Mouse (Mus musculus) embryonic facial prominence, embryonic 11.5 days (tissue): ENCODE results near the gene Lrp2. TPM values are rescaled to one million over a fixed set of nuclear protein-coding genes. Genes with fewer than 3 reads are reported as not detected.

Experiments
- ATAC-seq: fragments of 200-750 bp; cut with Nextera tagmentation; replicated peaks from 2 replicates; pipeline ENCODE4 v1.8.0; 2017; ENCODE audit warnings: low read depth; ENCODE audit not compliant: insufficient number of reproducible peaks, low FRiP score, low TSS enrichment
- DNase-seq: peaks from one replicate; pipeline ENCODE4 v3.0.0-alpha.2; 2015; ENCODE audit warnings: low spot score
- H3K27ac ChIP-seq: fragments of 300-500 bp; sonication (generic); replicated peaks from 2 replicates; pipeline ENCODE4 v1.5.1; 2014; ENCODE audit warnings: mild to moderate bottlenecking, low read depth, low read length, control low read depth
- H3K27me3 ChIP-seq: fragments of 300-500 bp; sonication (generic); 2 replicates; pipeline ENCODE4 v1.6.1; 2014; ENCODE audit warnings: mild to moderate bottlenecking, low read length, moderate library complexity, mixed read lengths; ENCODE audit not compliant: control insufficient read depth, insufficient read depth
- H3K36me3 ChIP-seq: fragments of 300-500 bp; sonication (generic); replicated peaks from 2 replicates; pipeline ENCODE4 v1.6.1; 2014; ENCODE audit warnings: low read depth, mild to moderate bottlenecking, low read length, moderate library complexity, mixed read lengths; ENCODE audit not compliant: control insufficient read depth, insufficient read depth
- H3K4me1 ChIP-seq: fragments of 300-500 bp; sonication (generic); 2 replicates; pipeline ENCODE4 v1.6.1; 2014; ENCODE audit warnings: low read length, mixed read lengths; ENCODE audit not compliant: control insufficient read depth, insufficient read depth
- H3K4me2 ChIP-seq: fragments of 300-500 bp; sonication (generic); 2 replicates; pipeline ENCODE4 v1.6.1; 2014; ENCODE audit warnings: low read depth, mild to moderate bottlenecking, control low read depth, low read length, moderate library complexity
- H3K4me3 ChIP-seq: fragments of 300-500 bp; sonication (generic); 2 replicates; pipeline ENCODE4 v1.5.1; 2014; ENCODE audit warnings: low read depth, low read length, control low read depth
- H3K9ac ChIP-seq: fragments of 300-500 bp; sonication (generic); replicated peaks from 2 replicates; pipeline ENCODE4 v1.6.1; 2014; ENCODE audit warnings: mild to moderate bottlenecking, control low read depth, low read length
- H3K9me3 ChIP-seq: fragments of 300-500 bp; sonication (generic); replicated peaks from 2 replicates; pipeline ENCODE4 v1.6.1; 2016; ENCODE audit warnings: mild to moderate bottlenecking, low read length, inconsistent platforms, mixed read lengths; ENCODE audit not compliant: control insufficient read depth
- WGBS: fragments of 180-500 bp; shearing (Covaris S2); extraction: QIAGEN DNeasy Blood & Tissue Kit; methylation state at CpG from one replicate; pipeline ENCODE4 v1.1.7; 2014; 5-methylcytosine and 5-hydroxymethylcytosine counted together
- polyA plus RNA-seq: library from polyadenylated mRNA; unstranded; fragments of >200 nt; fragmentation: Nextera tagmentation; extraction: Ambion mirVana; gene quantifications from 2 replicates; pipeline ENCODE4 v1.2.1, GENCODE M21; 2014

The Lrp2 gene
- polyA plus RNA-seq, 1 experiment from 2014 or later, result 1.7 TPM

DNA sequence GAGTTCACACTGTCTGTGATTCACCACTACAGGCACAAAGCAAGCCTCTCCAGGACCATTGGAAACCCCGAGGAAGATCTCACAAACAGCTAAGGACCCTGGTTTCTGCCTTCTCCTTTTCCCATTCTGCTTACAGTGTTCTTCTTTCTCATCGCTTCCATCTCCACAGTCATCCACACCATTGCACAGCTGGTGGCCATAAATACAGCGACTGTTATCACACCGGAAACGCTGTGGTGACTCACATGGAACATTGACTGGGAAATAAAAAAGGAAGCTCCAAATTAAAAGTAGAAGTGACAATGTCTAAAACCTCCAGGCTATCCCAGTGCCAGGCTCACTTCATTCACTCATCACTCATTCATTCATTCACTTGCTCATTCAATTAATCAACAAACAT is 134.7 kb downstream of the Lrp2 start:
- Histone ChIP-seq H3K9me3 (no peaks in the 10 kb centered on the region), H3K4me2 (no peak overlapping the region), H3K4me3 (no peak overlapping the region), H3K4me1 (no peaks in the 10 kb centered on the region), H3K27me3 (no peaks in the 10 kb centered on the region), H3K9ac (no peak overlapping the region), H3K36me3 (no peaks in the 10 kb centered on the region), H3K27ac (no peak overlapping the region)
- WGBS, result 95% methylated on average over 5 of the region's 5 CpGs
- no peak for ATAC-seq
- DNase-seq, result no peak

DNA sequence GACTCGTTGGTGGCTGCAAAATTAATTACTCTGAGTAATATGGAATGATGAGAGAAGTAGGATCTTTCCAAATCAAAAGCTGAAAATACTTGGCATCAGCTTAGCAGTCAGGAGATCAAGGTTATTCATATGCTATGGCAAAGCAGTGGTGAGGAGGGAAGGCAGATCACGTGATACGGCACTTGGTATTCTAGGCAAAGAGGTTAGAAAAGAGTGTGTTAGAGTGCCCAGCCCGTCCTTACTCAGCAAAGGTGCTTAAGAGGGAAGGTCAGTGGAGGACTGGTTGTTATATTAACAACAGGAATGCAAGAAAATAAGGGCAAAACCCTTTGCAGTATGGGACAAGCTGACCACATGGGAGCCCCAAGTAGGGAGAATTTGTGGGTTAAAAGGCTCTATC is 137.3 kb downstream of the Lrp2 start:
- Histone ChIP-seq H3K36me3 (no peaks in the 10 kb centered on the region), H3K9me3 (no peaks in the 10 kb centered on the region), H3K27ac (no peak overlapping the region), H3K9ac (no peak overlapping the region), H3K4me3 (no peak overlapping the region), H3K27me3 (no peaks in the 10 kb centered on the region), H3K4me1 (no peaks in the 10 kb centered on the region), H3K4me2 (no peak overlapping the region)
- 87% methylated on average over 4 of the region's 4 CpGs for WGBS
- no peak for DNase-seq
- no peak for ATAC-seq

DNA sequence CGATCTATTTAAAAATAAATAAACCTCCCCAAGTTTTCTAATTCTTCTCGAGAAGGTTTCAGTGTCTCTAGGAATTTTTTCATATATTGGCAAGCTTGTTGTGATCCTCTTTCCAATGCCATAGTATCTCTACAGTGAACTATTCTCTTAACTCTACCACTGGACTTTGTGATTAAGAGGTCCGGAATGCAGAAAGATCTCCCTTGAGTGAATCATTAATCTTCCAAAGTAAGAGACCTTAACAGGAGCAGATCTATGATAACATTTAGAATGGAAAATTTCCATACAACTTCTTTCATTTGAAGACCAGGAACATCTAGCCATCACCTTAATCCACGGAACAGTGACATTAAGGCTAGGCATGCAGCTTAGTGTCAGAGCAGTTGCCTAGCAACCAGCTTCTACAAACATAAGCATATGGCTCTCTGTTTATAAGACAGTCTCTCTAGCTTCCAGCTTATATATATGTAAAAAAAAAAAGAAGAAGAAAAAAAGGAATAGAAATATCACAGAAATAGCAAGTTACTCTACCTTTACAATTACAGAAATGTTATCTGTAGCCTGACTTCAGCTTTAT is 139.9 kb downstream of the Lrp2 start:
- DNase-seq, result peak; percentile 37
- Histone ChIP-seq H3K27me3 (no peaks in the 10 kb centered on the region), H3K4me3 (no peak overlapping the region), H3K9me3 (no peaks in the 10 kb centered on the region), H3K4me2 (no peak overlapping the region), H3K9ac (no peak overlapping the region), H3K4me1 (no peaks in the 10 kb centered on the region), H3K27ac (no peak overlapping the region), H3K36me3 (no peaks in the 10 kb centered on the region)
- WGBS, result 77% methylated on average over 4 of the region's 4 CpGs
- ATAC-seq, result no peak

DNA sequence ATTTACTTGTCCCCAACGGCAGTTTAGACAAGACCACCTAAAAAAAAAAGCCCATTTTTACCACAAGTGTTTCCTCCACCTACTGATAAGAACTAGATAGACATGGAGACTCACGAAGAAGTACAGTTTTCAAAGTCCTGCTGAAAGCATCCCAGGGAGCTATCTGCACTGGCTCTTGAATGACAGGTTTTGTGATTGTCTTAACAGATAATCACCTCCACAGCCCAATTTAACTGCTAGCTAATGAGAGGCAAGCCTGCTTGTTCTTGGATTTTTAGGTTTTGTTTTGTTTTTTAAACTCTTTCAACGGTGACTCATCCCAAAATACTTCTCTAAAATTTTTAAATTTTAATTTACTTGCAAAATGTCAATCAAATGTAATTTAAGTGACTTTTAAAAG is 144.2 kb downstream of the Lrp2 start:
- no peak overlapping the region for H3K9ac ChIP-seq
- WGBS, result 60% methylated on average over 3 of the region's 3 CpGs
- H3K4me3 ChIP-seq, result no peak overlapping the region
- no peak for DNase-seq
- H3K4me1 ChIP-seq, result no peaks in the 10 kb centered on the region
- no peak overlapping the region for H3K27ac ChIP-seq
- H3K4me2 ChIP-seq, result no peak overlapping the region
- H3K36me3 ChIP-seq, result no peaks in the 10 kb centered on the region
- H3K27me3 ChIP-seq, result no peaks in the 10 kb centered on the region
- no peaks in the 10 kb centered on the region for H3K9me3 ChIP-seq
- ATAC-seq, result no peak

DNA sequence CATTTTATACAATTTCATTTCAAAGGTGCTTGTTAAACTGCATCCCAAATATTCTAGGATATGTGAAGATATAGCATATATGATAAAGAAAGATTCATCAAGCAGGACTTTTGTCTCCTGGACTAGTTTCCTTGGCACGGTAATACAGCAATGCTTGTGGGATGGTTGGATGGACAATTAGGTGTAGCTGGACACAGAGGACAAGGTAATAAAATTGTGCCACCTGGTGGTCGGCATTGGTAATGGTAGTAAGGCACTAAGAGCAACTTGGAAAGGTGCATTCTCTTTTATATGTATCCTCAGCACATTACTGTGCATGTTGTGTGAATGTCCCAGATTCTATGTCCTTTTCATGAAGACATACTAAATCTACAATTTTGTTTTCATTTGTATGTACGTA is 157.7 kb downstream of the Lrp2 start:
- H3K4me3 ChIP-seq, result no peak overlapping the region
- H3K4me1 ChIP-seq, result no peaks in the 10 kb centered on the region
- WGBS, result 36% methylated on average over 3 of the region's 3 CpGs
- no peak overlapping the region for H3K4me2 ChIP-seq
- ATAC-seq, result no peak
- H3K36me3 ChIP-seq, result no peaks in the 10 kb centered on the region
- DNase-seq, result peak; percentile 86
- H3K27me3 ChIP-seq, result no peaks in the 10 kb centered on the region
- no peak overlapping the region for H3K27ac ChIP-seq
- H3K9ac ChIP-seq, result no peak overlapping the region
- no peaks in the 10 kb centered on the region for H3K9me3 ChIP-seq

DNA sequence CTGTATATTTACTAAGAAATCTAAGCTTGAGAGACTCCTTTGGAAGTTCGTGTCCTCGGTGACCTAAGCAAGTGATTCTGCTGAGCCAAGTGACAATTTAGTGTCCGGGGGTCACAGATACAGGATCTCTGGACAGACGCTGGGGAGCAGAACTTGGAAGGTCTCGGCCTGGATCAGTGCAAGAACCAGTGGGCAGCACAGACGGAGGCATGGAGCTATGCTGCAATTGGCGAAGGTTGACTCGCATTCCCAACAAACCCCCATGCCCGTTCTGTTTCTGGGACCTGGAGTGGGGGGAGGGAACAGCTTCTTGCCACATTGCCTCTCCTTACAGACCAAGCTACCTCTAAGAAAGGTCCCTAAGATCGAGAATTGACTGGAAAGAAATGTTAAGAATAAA is 158.7 kb downstream of the Lrp2 start:
- H3K4me1 ChIP-seq, result no peaks in the 10 kb centered on the region
- ATAC-seq (no peak), DNase-seq (no peak)
- no peak overlapping the region for H3K27ac ChIP-seq
- no peak overlapping the region for H3K9ac ChIP-seq
- H3K4me3 ChIP-seq, result no peak overlapping the region
- H3K36me3 ChIP-seq, result no peaks in the 10 kb centered on the region
- H3K9me3 ChIP-seq, result no peaks in the 10 kb centered on the region
- no peaks in the 10 kb centered on the region for H3K27me3 ChIP-seq
- 86% methylated on average over 10 of the region's 10 CpGs for WGBS
- no peak overlapping the region for H3K4me2 ChIP-seq

DNA sequence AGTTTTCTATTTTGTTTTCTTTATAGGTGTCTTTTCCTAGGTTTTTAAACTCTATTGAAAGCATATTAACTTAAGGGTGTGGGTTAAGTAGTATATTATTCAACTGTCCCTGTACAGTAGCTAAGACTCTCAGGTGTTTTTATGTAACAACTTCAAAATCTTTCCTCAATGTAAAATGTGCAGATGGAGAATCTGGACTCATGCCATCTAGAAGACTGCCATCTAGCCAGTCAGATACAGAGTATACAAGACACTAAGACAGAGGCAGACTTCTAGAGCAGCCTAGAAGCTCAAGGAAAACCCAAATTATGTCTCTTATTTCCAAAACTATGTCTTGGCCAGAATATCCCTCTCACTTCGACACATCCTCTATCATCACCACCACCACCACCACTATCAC is 159.8 kb downstream of the Lrp2 start:
- Histone ChIP-seq H3K36me3 (no peaks in the 10 kb centered on the region), H3K27me3 (no peaks in the 10 kb centered on the region), H3K27ac (no peak overlapping the region), H3K4me2 (no peak overlapping the region), H3K4me3 (no peak overlapping the region), H3K9ac (no peak overlapping the region), H3K9me3 (no peaks in the 10 kb centered on the region), H3K4me1 (no peaks in the 10 kb centered on the region)
- DNase-seq (no peak), ATAC-seq (no peak)
- WGBS, result 86% methylated on average over 1 of the region's 1 CpGs

DNA sequence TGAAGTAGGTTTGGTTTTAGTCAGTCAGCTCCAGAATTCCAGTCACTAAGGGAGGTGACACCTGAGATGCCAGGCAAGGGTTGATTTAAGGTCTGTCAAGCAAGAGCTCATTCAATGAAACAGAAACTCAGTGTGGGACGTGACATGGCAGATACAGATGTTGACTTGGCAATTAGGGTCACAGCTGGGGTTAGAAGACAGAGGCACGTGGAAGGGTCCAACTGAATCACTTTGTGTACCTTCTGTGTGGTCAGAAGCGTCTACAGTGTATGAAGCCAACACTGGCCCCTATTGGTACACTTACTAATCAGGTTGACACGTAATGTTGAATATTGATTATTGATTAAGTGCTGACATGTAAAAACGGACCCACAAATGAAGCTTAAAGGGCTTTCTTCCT is 161.0 kb downstream of the Lrp2 start:
- Histone ChIP-seq H3K27ac (no peak overlapping the region), H3K9ac (no peak overlapping the region), H3K4me3 (no peak overlapping the region), H3K9me3 (no peaks in the 10 kb centered on the region), H3K4me1 (no peaks in the 10 kb centered on the region), H3K36me3 (no peaks in the 10 kb centered on the region), H3K4me2 (no peak overlapping the region), H3K27me3 (no peaks in the 10 kb centered on the region)
- no peak for DNase-seq
- 59% methylated on average over 5 of the region's 5 CpGs for WGBS
- ATAC-seq, result no peak
